18 mouse cellular contexts compared by ENCODE assay signal in the genomic region with DNA sequence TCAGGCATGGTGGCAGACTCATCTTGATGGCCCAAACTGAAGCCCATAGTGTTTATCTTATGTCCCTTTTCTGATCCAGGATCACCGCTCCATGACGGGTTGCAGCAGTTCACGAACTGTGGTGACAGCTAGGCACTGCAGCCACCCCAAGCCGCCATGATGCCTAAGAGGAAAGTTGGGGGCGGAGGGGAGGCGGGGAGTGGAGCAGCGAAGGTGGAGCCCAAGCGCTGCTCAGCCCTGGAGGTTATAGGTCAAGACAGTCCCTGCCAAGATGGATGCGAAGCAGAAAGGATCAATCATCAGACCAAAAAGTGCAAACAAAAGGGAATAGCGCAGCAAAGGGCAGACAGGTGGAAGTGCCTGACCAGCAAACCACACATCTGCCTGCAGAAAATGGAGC. TPM values are rescaled to one million over a fixed set of nuclear protein-coding genes. Genes with fewer than 3 reads are reported as not detected.
DNase-seq lines count a peak whose midpoint lies in the region; ATAC-seq lines count a peak whose summit lies in the region.
"Had no signal": no experiment of that assay in that cellular context is flagged by ENCODE, and none has a peak within 500 bp of the region (broad histone marks: within the 10 kb centered on the region; RNA-seq: fewer than 3 reads in every experiment).

No protein-coding gene starts in this region.

- peak overlapping the region; percentile 32; the same call in 1 of the 2 replicates for H3K4me2 ChIP-seq in lung, embryonic 16.5 days (ENCODE audit: low read depth, low read length)
- 0 out of 2 replicates have a peak overlapping the region, but pooled peaks have one; percentile 20 for H3K4me2 ChIP-seq in neural tube, embryonic 15.5 days

- no peaks in the 10 kb centered on the region for H3K9me3 ChIP-seq in lung, embryonic 16.5 days (ENCODE audit: control insufficient read depth, low read length)
- no peaks in the 10 kb centered on the region for H3K9me3 ChIP-seq in limb, embryonic 10.5 days (replicated peaks)
- no peaks in the 10 kb centered on the region for H3K9me3 ChIP-seq in neural tube, embryonic 15.5 days (replicated peaks)

- no peak overlapping the region for H3K27ac ChIP-seq in lung, embryonic 16.5 days (ENCODE audit: low read length)
- no peak overlapping the region for H3K27ac ChIP-seq in limb, embryonic 10.5 days
- H3K27ac ChIP-seq in neural tube, embryonic 15.5 days (replicated peaks) = no peak overlapping the region
- H3K27ac ChIP-seq: layer of hippocampus, adult 2 months had no signal

- peaks cover 10% of the 10 kb centered on the region; the same call in 1 of the 2 replicates for H3K27me3 ChIP-seq in lung, embryonic 16.5 days (ENCODE audit: control insufficient read depth, insufficient read depth, low read depth, low read length)
- H3K27me3 ChIP-seq in limb, embryonic 10.5 days (ENCODE audit: low read depth, poor library complexity, severe bottlenecking) = 0 out of 2 replicates have a peak, but pooled peaks cover 7% of the 10 kb centered on the region
- no peaks in the 10 kb centered on the region for H3K27me3 ChIP-seq in neural tube, embryonic 15.5 days (replicated peaks)

- H3K36me3 ChIP-seq in lung, embryonic 16.5 days (ENCODE audit: control insufficient read depth, insufficient read depth, low read length) = no peaks in the 10 kb centered on the region
- H3K36me3 ChIP-seq in limb, embryonic 10.5 days = no peaks in the 10 kb centered on the region
- no peaks in the 10 kb centered on the region for H3K36me3 ChIP-seq in neural tube, embryonic 15.5 days

- no peak for ATAC-seq in lung, embryonic 16.5 days (ENCODE audit: low read depth)
- ATAC-seq in neural tube, embryonic 15.5 days (ENCODE audit: low FRiP score) = no peak
- ATAC-seq: forebrain, postnatal 0 days had no signal

- 0 out of 2 replicates have a peak overlapping the region, but pooled peaks have one; percentile 8 for H3K4me3 ChIP-seq in lung, embryonic 16.5 days (ENCODE audit: low read length)
- H3K4me3 ChIP-seq in limb, embryonic 10.5 days = peak overlapping the region; percentile 27
- no peak overlapping the region for H3K4me3 ChIP-seq in neural tube, embryonic 15.5 days (replicated peaks)
- H3K4me3 ChIP-seq: layer of hippocampus, adult 2 months had no signal

- no peak for DNase-seq in lung, adult 18-20 months
- peak; percentile 54 for DNase-seq in embryo, embryonic 10.5 days (ENCODE audit: low spot score)
- peak; percentile 37 for DNase-seq in limb, embryonic 10.5 days (ENCODE audit: low spot score)
- no peak for DNase-seq in thymus, postnatal 25 days
- DNase-seq in gastrocnemius, postnatal 10 days = no peak
- DNase-seq: adrenal gland, postnatal 14 days; cerebellum, postnatal 36 days; forebrain, postnatal 0 days; heart, postnatal 36 days; kidney, adult 9 months; lung, postnatal 36 days had no signal

- WGBS in lung, embryonic 16.5 days = 12% methylated on average over 10 of the region's 10 CpGs
- 25% methylated on average over 10 of the region's 10 CpGs for WGBS in limb, embryonic 10.5 days
- WGBS in neural tube, embryonic 15.5 days = 37% methylated on average over 10 of the region's 10 CpGs

- no peaks in the 10 kb centered on the region for H3K4me1 ChIP-seq in lung, embryonic 16.5 days (replicated peaks; ENCODE audit: control insufficient read depth, insufficient read depth, low read length)
- peaks cover 6% of the 10 kb centered on the region for H3K4me1 ChIP-seq in limb, embryonic 10.5 days
- H3K4me1 ChIP-seq in neural tube, embryonic 15.5 days = no peaks in the 10 kb centered on the region

- no peak overlapping the region for H3K9ac ChIP-seq in lung, embryonic 16.5 days (ENCODE audit: low read length)
- H3K9ac ChIP-seq in neural tube, embryonic 15.5 days (replicated peaks) = no peak overlapping the region
- H3K9ac ChIP-seq: forebrain, postnatal 0 days had no signal

RNA-seq across cellular contexts. Expression of a gene that starts 11.8 kb away (rescaled TPM):
- polyA plus RNA-seq in lung, embryonic 16.5 days (2015; fragmentation: Nextera tagmentation; extraction: Ambion mirVana) = 2.4 and 2.5 TPM in 2 replicates
- 0.46 and 0.69 TPM in 2 replicates for polyA plus RNA-seq in limb, embryonic 10.5 days (2016; fragmentation: Nextera tagmentation; extraction: Ambion mirVana)
- 0.70 and 1.4 TPM in 2 replicates for polyA plus RNA-seq in neural tube, embryonic 15.5 days (2015; fragmentation: Nextera tagmentation; extraction: Ambion mirVana)
- total RNA-seq in gastrocnemius, postnatal 10 days (2021) = not detected
- total RNA-seq: adrenal gland, postnatal 14 days; CH12.LX; gastrocnemius, postnatal 4 days; heart, postnatal 36 days had no signal

RNA-seq across cellular contexts. Expression of a gene that starts 19.6 kb away (rescaled TPM):
- not detected in 2 replicates for polyA plus RNA-seq in lung, embryonic 16.5 days (2015; fragmentation: Nextera tagmentation; extraction: Ambion mirVana)
- 0.15 TPM in 1 of 2 replicates, not detected in the other for polyA plus RNA-seq in limb, embryonic 10.5 days (2016; fragmentation: Nextera tagmentation; extraction: Ambion mirVana)
- polyA plus RNA-seq in neural tube, embryonic 15.5 days (2015; fragmentation: Nextera tagmentation; extraction: Ambion mirVana) = not detected in 2 replicates
- total RNA-seq in gastrocnemius, postnatal 10 days (2021) = not detected
- total RNA-seq: adrenal gland, postnatal 14 days; forebrain, postnatal 0 days; gastrocnemius, postnatal 4 days; heart, postnatal 36 days; layer of hippocampus, adult 2 months; left cerebral cortex, postnatal 10 days; midbrain, postnatal 0 days had no signal
- polyA plus RNA-seq: forebrain, postnatal 0 days; midbrain, postnatal 0 days had no signal

RNA-seq across cellular contexts. Expression of a gene that starts 22.8 kb away (rescaled TPM):
- polyA plus RNA-seq in lung, embryonic 16.5 days (2015; fragmentation: Nextera tagmentation; extraction: Ambion mirVana) = not detected in 2 replicates
- not detected in 2 replicates for polyA plus RNA-seq in limb, embryonic 10.5 days (2016; fragmentation: Nextera tagmentation; extraction: Ambion mirVana)
- polyA plus RNA-seq in neural tube, embryonic 15.5 days (2015; fragmentation: Nextera tagmentation; extraction: Ambion mirVana) = not detected in 2 replicates
- not detected for total RNA-seq in gastrocnemius, postnatal 10 days (2021)
- total RNA-seq: adrenal gland, postnatal 14 days; forebrain, postnatal 0 days; gastrocnemius, postnatal 4 days; heart, postnatal 36 days; layer of hippocampus, adult 2 months had no signal
- polyA plus RNA-seq: forebrain, postnatal 0 days; midbrain, postnatal 0 days had no signal

Comparison
In these comparisons a context has a peak if more than half of its experiments do, and no peak if none do; other contexts are left out.
1. DNase-seq: peak in embryo, embryonic 10.5 days (single experiment) and limb, embryonic 10.5 days (single experiment); none in lung, adult 18-20 months (0 of 2), thymus, postnatal 25 days (single experiment) and gastrocnemius, postnatal 10 days (single experiment).